Mouse (Mus musculus) liver, embryonic 14.5 days (tissue): ENCODE data around the gene Rgs1.

Experiments used
- CTCF ChIP-seq: IDR thresholded peaks from 2 replicates; pipeline ENCODE4 v1.5.1; 2016; ENCODE audit warnings: antibody characterized with exemption, low read depth, control low read depth
- EP300 ChIP-seq: IDR thresholded peaks from 2 replicates; pipeline ENCODE4 v1.6.1; 2016; ENCODE audit warnings: antibody characterized with exemption, low read depth

DNA sequence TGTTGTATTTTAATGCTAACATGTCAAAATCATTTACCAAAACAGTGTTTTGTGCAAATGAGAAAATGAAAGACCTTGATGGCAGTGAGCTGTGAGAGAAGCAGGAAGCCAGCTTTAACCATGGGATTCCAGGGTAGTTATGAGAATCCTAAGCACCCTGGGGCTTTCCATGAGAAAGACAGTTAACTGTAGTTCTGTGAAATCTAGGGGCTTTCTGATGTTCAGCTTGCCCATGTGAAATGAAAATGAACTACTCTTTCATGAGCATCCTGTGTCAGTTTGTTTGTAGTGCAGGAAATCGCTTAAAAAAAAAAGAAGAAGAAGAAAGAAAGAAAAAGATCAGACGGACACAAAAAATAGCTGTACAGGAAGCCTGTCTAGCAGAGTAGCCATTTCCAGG lies 23.9 kb upstream of the Rgs1 start:
- no peak for TF ChIP-seq CTCF
- TF ChIP-seq EP300 = no peak
